Mouse (Mus musculus): ENCODE measurements around the gene Gm20388. TPM values are rescaled to one million over a fixed set of nuclear protein-coding genes. Genes with fewer than 3 reads are reported as not detected.

Gm20388 gene
- polyA plus RNA-seq, 1 experiment = 10.6 TPM

DNA sequence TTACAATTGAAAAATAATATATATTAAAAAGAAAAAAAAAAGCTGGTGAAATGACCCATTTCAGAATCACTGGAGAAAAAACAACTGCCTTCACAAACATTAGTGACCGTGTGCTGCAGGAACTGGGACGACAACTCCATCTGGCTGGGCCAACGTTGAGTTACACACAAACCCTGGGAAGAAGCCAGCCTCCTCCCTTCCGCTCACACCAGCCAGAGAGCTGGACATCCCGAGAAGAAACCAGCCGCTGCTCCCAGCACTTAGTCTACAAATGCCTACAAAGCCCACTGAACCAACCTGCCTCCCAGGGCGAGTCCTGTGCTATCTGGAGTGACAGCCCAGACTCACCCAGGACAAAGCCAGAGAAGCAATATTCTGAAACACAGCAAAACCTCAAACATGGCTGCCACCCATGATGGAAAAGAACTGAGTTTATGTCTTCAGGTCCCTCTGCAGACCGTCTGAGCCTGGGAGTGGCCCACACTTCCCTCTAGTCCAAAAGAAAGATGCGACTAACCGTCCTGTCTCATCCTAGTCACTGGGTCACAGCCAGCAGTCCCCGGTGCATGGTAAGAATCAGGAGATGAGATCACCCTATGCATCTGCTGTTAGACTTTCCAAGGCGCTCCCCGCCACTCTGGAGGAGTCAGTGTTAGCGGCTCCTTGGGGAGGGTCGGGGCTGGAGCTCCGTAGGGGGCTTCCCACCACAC is 1651.2 kb downstream of the Gm20388 start:
- H3K27ac ChIP-seq (ENCODE audit: control insufficient read depth, insufficient read depth, low read depth, low read length, poor library complexity) = no peak overlapping the region
- no peaks in the 10 kb centered on the region for H3K4me1 ChIP-seq (ENCODE audit: control insufficient read depth, insufficient read depth, low read length)
- 85% methylated on average over 16 of the region's 16 CpGs for WGBS
- no peak for TF ChIP-seq CTCF (IDR thresholded peaks at IDR 0.05; ENCODE audit: control insufficient read depth, insufficient read depth, low read length)
- no peak for TF ChIP-seq POLR2A (IDR thresholded peaks at IDR 0.05; ENCODE audit: borderline replicate concordance, control insufficient read depth, low read depth, low read length)
- no peak overlapping the region for H3K4me3 ChIP-seq (replicated peaks; ENCODE audit: control insufficient read depth, low read depth, low read length)

DNA sequence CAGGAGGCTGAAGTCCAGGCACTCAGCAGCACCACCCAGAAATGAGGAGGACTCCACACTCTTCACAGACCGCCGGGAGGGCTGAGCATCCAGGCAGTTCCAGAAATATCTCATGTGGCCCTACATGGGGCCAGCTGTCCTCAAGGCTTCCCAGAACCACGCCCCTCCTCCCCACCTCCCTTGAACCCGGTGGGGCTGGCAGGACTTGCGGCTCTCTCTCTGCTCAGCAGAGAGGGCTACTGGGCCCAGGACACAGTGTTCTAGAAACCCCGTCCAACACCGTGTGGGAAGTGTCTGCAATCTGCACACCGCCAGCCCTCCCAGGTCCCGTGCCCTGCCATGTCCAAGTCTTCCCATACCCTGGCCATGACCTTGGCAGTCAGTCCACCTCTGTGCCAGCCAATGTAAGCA is 1652.3 kb downstream of the Gm20388 start:
- Histone ChIP-seq H3K27ac (ENCODE audit: control insufficient read depth, insufficient read depth, low read depth, low read length, poor library complexity) (no peak overlapping the region; the same call in 1 of the 2 replicates), H3K4me1 (ENCODE audit: control insufficient read depth, insufficient read depth, low read length) (no peaks in the 10 kb centered on the region), H3K4me3 (replicated peaks; ENCODE audit: control insufficient read depth, low read depth, low read length) (no peak overlapping the region)
- TF ChIP-seq POLR2A (IDR thresholded peaks at IDR 0.05; ENCODE audit: borderline replicate concordance, control insufficient read depth, low read depth, low read length) (no peak), CTCF (IDR thresholded peaks at IDR 0.05; ENCODE audit: control insufficient read depth, insufficient read depth, low read length) (no peak)
- 82% methylated on average over 9 of the region's 9 CpGs for WGBS

DNA sequence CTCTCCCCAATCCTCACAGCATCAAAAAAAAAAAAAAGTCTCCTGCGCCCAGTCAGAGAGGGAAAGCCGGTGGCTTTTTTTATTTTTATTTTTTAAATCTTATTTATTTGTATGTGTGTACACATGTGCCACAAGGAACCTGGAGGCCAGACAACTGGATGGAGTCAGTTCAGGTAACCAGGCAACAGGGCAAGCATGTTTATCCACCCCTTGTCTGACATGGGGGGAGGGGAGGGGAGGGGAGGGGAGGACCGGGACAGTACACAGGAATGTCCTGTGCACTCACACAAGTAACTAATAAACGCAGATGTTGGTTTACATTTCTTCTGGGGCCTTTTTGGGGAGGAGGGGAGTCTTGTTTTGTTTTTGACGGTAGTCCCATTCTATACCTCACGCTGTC is 1653.1 kb downstream of the Gm20388 start:
- Histone ChIP-seq H3K27ac (ENCODE audit: control insufficient read depth, insufficient read depth, low read depth, low read length, poor library complexity) (no peak overlapping the region), H3K4me3 (replicated peaks; ENCODE audit: control insufficient read depth, low read depth, low read length) (no peak overlapping the region), H3K4me1 (ENCODE audit: control insufficient read depth, insufficient read depth, low read length) (no peaks in the 10 kb centered on the region)
- WGBS = 89% methylated on average over 6 of the region's 6 CpGs
- TF ChIP-seq CTCF (IDR thresholded peaks at IDR 0.05; ENCODE audit: control insufficient read depth, insufficient read depth, low read length) (no peak), POLR2A (IDR thresholded peaks at IDR 0.05; ENCODE audit: borderline replicate concordance, control insufficient read depth, low read depth, low read length) (no peak)

- 67% methylated on average over 6 of the region's 6 CpGs for WGBS
- H3K4me1 ChIP-seq (ENCODE audit: control insufficient read depth, insufficient read depth, low read length) = peaks cover 2% of the 10 kb centered on the region; the same call in 1 of the 2 replicates
Measured at GRCm38 (mm10) chr8:121568321-121568720, 1657.7 kb downstream of the Gm20388 start.

DNA sequence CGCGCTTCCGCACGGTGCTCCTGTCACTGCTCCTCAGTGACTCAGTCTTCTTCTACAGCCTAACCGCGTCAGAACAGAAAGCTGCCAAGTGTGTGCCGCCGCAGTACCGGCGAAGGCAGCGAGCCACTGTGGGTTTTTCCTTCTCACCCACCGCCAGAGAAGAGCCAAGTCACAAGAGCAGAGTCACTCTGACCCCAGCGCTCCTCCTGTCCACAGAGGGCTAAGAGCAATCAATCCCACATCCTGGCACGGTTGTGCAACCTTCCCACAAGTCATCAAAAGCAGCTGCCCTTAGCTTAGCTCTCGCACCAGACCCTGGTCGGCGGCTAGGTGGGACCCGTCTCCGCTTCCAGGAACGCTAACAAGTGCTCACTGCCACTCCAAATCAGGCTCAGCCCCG is 1659.7 kb downstream of the Gm20388 start:
- peak overlapping the region; percentile 82 for H3K27ac ChIP-seq (ENCODE audit: control insufficient read depth, insufficient read depth, low read depth, low read length, poor library complexity)
- peaks cover 2% of the 10 kb centered on the region; the same call in 1 of the 2 replicates for H3K4me1 ChIP-seq (ENCODE audit: control insufficient read depth, insufficient read depth, low read length)
- TF ChIP-seq CTCF (IDR thresholded peaks at IDR 0.05; ENCODE audit: control insufficient read depth, insufficient read depth, low read length) (no peak), POLR2A (IDR thresholded peaks at IDR 0.05; ENCODE audit: borderline replicate concordance, control insufficient read depth, low read depth, low read length) (no peak)
- WGBS = 35% methylated on average over 21 of the region's 21 CpGs
- peak overlapping the region; percentile 50 for H3K4me3 ChIP-seq (replicated peaks; ENCODE audit: control insufficient read depth, low read depth, low read length)

More at GRCm38 (mm10) chr8:121568321-121568720, 1657.7 kb downstream of the Gm20388 start:
- no peak overlapping the region for H3K27ac ChIP-seq (ENCODE audit: control insufficient read depth, insufficient read depth, low read depth, low read length, poor library complexity)
- TF ChIP-seq CTCF (IDR thresholded peaks at IDR 0.05; ENCODE audit: control insufficient read depth, insufficient read depth, low read length) (no peak), POLR2A (IDR thresholded peaks at IDR 0.05; ENCODE audit: borderline replicate concordance, control insufficient read depth, low read depth, low read length) (no peak)
- H3K4me3 ChIP-seq (replicated peaks; ENCODE audit: control insufficient read depth, low read depth, low read length) = no peak overlapping the region

DNA sequence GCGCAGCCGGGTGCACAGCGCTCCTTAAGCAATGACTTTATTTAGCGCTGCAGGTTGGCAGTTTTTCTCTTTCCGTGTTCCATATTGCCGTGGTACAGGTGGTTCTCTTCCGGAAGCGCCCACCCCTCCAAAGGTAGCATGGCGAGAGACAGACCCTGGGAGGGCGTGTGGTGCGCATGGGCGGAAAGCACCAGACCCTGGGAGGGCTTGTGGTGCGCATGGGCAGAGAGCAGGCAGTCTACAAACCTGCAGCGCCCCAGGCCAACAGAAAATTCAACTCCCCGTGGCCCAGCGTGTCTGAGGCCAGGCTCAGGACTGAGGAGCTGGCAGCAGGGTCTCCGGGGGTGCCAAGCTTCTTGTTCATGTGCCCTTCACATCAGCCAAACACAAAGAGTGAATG is 1660.2 kb downstream of the Gm20388 start:
- peak overlapping the region; percentile 50 for H3K4me3 ChIP-seq (replicated peaks; ENCODE audit: control insufficient read depth, low read depth, low read length)
- H3K27ac ChIP-seq (ENCODE audit: control insufficient read depth, insufficient read depth, low read depth, low read length, poor library complexity) = peak overlapping the region; percentile 82
- WGBS = 58% methylated on average over 17 of the region's 17 CpGs
- TF ChIP-seq POLR2A (IDR thresholded peaks at IDR 0.05; ENCODE audit: borderline replicate concordance, control insufficient read depth, low read depth, low read length) = peak; percentile 29; the same call in 1 of the 2 replicates
- TF ChIP-seq CTCF (IDR thresholded peaks at IDR 0.05; ENCODE audit: control insufficient read depth, insufficient read depth, low read length) = no peak
- H3K4me1 ChIP-seq (ENCODE audit: control insufficient read depth, insufficient read depth, low read length) = peaks cover 2% of the 10 kb centered on the region; the same call in 1 of the 2 replicates

- Histone ChIP-seq H3K27ac (ENCODE audit: control insufficient read depth, insufficient read depth, low read depth, low read length, poor library complexity) (no peak overlapping the region), H3K4me1 (ENCODE audit: control insufficient read depth, insufficient read depth, low read length) (peaks cover 2% of the 10 kb centered on the region), H3K4me3 (replicated peaks; ENCODE audit: control insufficient read depth, low read depth, low read length) (no peak overlapping the region)
- 88% methylated on average over 7 of the region's 7 CpGs for WGBS
- no peak for TF ChIP-seq POLR2A (IDR thresholded peaks at IDR 0.05; ENCODE audit: borderline replicate concordance, control insufficient read depth, low read depth, low read length)
- no peak for TF ChIP-seq CTCF (IDR thresholded peaks at IDR 0.05; ENCODE audit: control insufficient read depth, insufficient read depth, low read length)
Measured at GRCm38 (mm10) chr8:121572121-121572520, 1661.5 kb downstream of the Gm20388 start.

GRCm38 (mm10) chr8:121573275-121573674 is 1662.6 kb downstream of the Gm20388 start:
- Histone ChIP-seq H3K27ac (ENCODE audit: control insufficient read depth, insufficient read depth, low read depth, low read length, poor library complexity) (0 out of 2 replicates have a peak overlapping the region, but pooled peaks have one; percentile 14), H3K4me1 (ENCODE audit: control insufficient read depth, insufficient read depth, low read length) (peaks cover 5% of the 10 kb centered on the region), H3K4me3 (replicated peaks; ENCODE audit: control insufficient read depth, low read depth, low read length) (no peak overlapping the region)
- WGBS = 43% methylated on average over 3 of the region's 3 CpGs
- no peak for TF ChIP-seq POLR2A (IDR thresholded peaks at IDR 0.05; ENCODE audit: borderline replicate concordance, control insufficient read depth, low read depth, low read length)

Data from bone marrow, adult 2 months (tissue).